Mouse (Mus musculus): ENCODE results near the gene Rabgap1l. TPM values are rescaled to one million over a fixed set of nuclear protein-coding genes. Genes with fewer than 3 reads are reported as not detected.

Rabgap1l gene
- polyA plus RNA-seq, 1 experiment: 65.2 TPM

- TF ChIP-seq POLR2A (IDR thresholded peaks at IDR 0.05; ENCODE audit: extremely low read depth, insufficient read depth, low read length) (no peak), CTCF (IDR thresholded peaks at IDR 0.05; ENCODE audit: extremely low read depth, insufficient read depth, low read length) (no peak)
- Histone ChIP-seq H3K4me3 (ENCODE audit: insufficient read depth, low read length) (no peak overlapping the region), H3K27ac (ENCODE audit: insufficient read depth, low read length) (no peak overlapping the region), H3K4me1 (ENCODE audit: control insufficient read depth, insufficient read depth, low read length) (no peaks in the 10 kb centered on the region)
These were observed 435.7 kb downstream of the Rabgap1l start for GRCm38 (mm10) chr1:160357268-160357667.

- Histone ChIP-seq H3K4me3 (ENCODE audit: insufficient read depth, low read length) (no peak overlapping the region), H3K27ac (ENCODE audit: insufficient read depth, low read length) (no peak overlapping the region), H3K4me1 (ENCODE audit: control insufficient read depth, insufficient read depth, low read length) (peaks cover 2% of the 10 kb centered on the region; the same call in 1 of the 2 replicates)
- TF ChIP-seq CTCF (IDR thresholded peaks at IDR 0.05; ENCODE audit: extremely low read depth, insufficient read depth, low read length): no peak
- TF ChIP-seq POLR2A (IDR thresholded peaks at IDR 0.05; ENCODE audit: extremely low read depth, insufficient read depth, low read length): no peak
These were observed 439.1 kb downstream of the Rabgap1l start for GRCm38 (mm10) chr1:160353732-160354455.

GRCm38 (mm10) chr1:160352309-160352708 is 440.7 kb downstream of the Rabgap1l start:
- peaks cover 2% of the 10 kb centered on the region; the same call in 1 of the 2 replicates for H3K4me1 ChIP-seq (ENCODE audit: control insufficient read depth, insufficient read depth, low read length)
- H3K27ac ChIP-seq (ENCODE audit: insufficient read depth, low read length): peak overlapping the region; percentile 15; the same call in 1 of the 2 replicates
- TF ChIP-seq CTCF (IDR thresholded peaks at IDR 0.05; ENCODE audit: extremely low read depth, insufficient read depth, low read length) (no peak), POLR2A (IDR thresholded peaks at IDR 0.05; ENCODE audit: extremely low read depth, insufficient read depth, low read length) (no peak)
- peak overlapping the region; percentile 92; the same call in 1 of the 2 replicates for H3K4me3 ChIP-seq (ENCODE audit: insufficient read depth, low read length)

GRCm38 (mm10) chr1:160351880-160352234 is 441.2 kb downstream of the Rabgap1l start:
- peak overlapping the region; percentile 92 for H3K4me3 ChIP-seq (ENCODE audit: insufficient read depth, low read length)
- TF ChIP-seq POLR2A (IDR thresholded peaks at IDR 0.05; ENCODE audit: extremely low read depth, insufficient read depth, low read length) (peak; percentile 87), CTCF (IDR thresholded peaks at IDR 0.05; ENCODE audit: extremely low read depth, insufficient read depth, low read length) (no peak)

GRCm38 (mm10) chr1:160351146-160351879 is 441.7 kb downstream of the Rabgap1l start:
- H3K4me1 ChIP-seq (ENCODE audit: control insufficient read depth, insufficient read depth, low read length): peaks cover 2% of the 10 kb centered on the region; the same call in 1 of the 2 replicates
- TF ChIP-seq POLR2A (IDR thresholded peaks at IDR 0.05; ENCODE audit: extremely low read depth, insufficient read depth, low read length): no peak
- TF ChIP-seq CTCF (IDR thresholded peaks at IDR 0.05; ENCODE audit: extremely low read depth, insufficient read depth, low read length): no peak

More at GRCm38 (mm10) chr1:160351880-160352234, 441.2 kb downstream of the Rabgap1l start:
- peaks cover 2% of the 10 kb centered on the region; the same call in 1 of the 2 replicates for H3K4me1 ChIP-seq (ENCODE audit: control insufficient read depth, insufficient read depth, low read length)
- peak overlapping the region; percentile 15 for H3K27ac ChIP-seq (ENCODE audit: insufficient read depth, low read length)

GRCm38 (mm10) chr1:160340653-160341052 is 452.4 kb downstream of the Rabgap1l start:
- TF ChIP-seq POLR2A (IDR thresholded peaks at IDR 0.05; ENCODE audit: extremely low read depth, insufficient read depth, low read length): no peak
- no peak for TF ChIP-seq CTCF (IDR thresholded peaks at IDR 0.05; ENCODE audit: extremely low read depth, insufficient read depth, low read length)
- Histone ChIP-seq H3K27ac (ENCODE audit: insufficient read depth, low read length) (no peak overlapping the region), H3K4me3 (ENCODE audit: insufficient read depth, low read length) (no peak overlapping the region), H3K4me1 (ENCODE audit: control insufficient read depth, insufficient read depth, low read length) (peaks cover 4% of the 10 kb centered on the region; the same call in 1 of the 2 replicates)

More at GRCm38 (mm10) chr1:160351146-160351879, 441.7 kb downstream of the Rabgap1l start:
- H3K27ac ChIP-seq (ENCODE audit: insufficient read depth, low read length): peak overlapping the region; percentile 15
- H3K4me3 ChIP-seq (ENCODE audit: insufficient read depth, low read length): peak overlapping the region; percentile 92

- H3K4me3 ChIP-seq (ENCODE audit: insufficient read depth, low read length): no peak overlapping the region
- no peak overlapping the region for H3K27ac ChIP-seq (ENCODE audit: insufficient read depth, low read length)
- TF ChIP-seq POLR2A (IDR thresholded peaks at IDR 0.05; ENCODE audit: extremely low read depth, insufficient read depth, low read length) (no peak), CTCF (IDR thresholded peaks at IDR 0.05; ENCODE audit: extremely low read depth, insufficient read depth, low read length) (no peak)
These were observed 453.6 kb downstream of the Rabgap1l start for GRCm38 (mm10) chr1:160339374-160339773.

GRCm38 (mm10) chr1:160334791-160335190 is 458.2 kb downstream of the Rabgap1l start:
- TF ChIP-seq CTCF (IDR thresholded peaks at IDR 0.05; ENCODE audit: extremely low read depth, insufficient read depth, low read length): no peak
- TF ChIP-seq POLR2A (IDR thresholded peaks at IDR 0.05; ENCODE audit: extremely low read depth, insufficient read depth, low read length): no peak
- no peak overlapping the region for H3K4me3 ChIP-seq (ENCODE audit: insufficient read depth, low read length)
- no peak overlapping the region; the same call in 1 of the 2 replicates for H3K27ac ChIP-seq (ENCODE audit: insufficient read depth, low read length)
- peaks cover 6% of the 10 kb centered on the region; the same call in 1 of the 2 replicates for H3K4me1 ChIP-seq (ENCODE audit: control insufficient read depth, insufficient read depth, low read length)

More at GRCm38 (mm10) chr1:160339374-160339773, 453.6 kb downstream of the Rabgap1l start:
- H3K4me1 ChIP-seq (ENCODE audit: control insufficient read depth, insufficient read depth, low read length): peaks cover 6% of the 10 kb centered on the region; the same call in 1 of the 2 replicates

- Histone ChIP-seq H3K4me1 (ENCODE audit: control insufficient read depth, insufficient read depth, low read length) (peaks cover 6% of the 10 kb centered on the region; the same call in 1 of the 2 replicates), H3K27ac (ENCODE audit: insufficient read depth, low read length) (no peak overlapping the region), H3K4me3 (ENCODE audit: insufficient read depth, low read length) (no peak overlapping the region)
- TF ChIP-seq CTCF (IDR thresholded peaks at IDR 0.05; ENCODE audit: extremely low read depth, insufficient read depth, low read length) (no peak), POLR2A (IDR thresholded peaks at IDR 0.05; ENCODE audit: extremely low read depth, insufficient read depth, low read length) (no peak)
These were observed 462.2 kb downstream of the Rabgap1l start for GRCm38 (mm10) chr1:160330828-160331227.

All from cortical plate, adult 2 months (tissue).